Mouse (Mus musculus): ENCODE measurements at regions not wholly inside any gene's neighbourhood (a gene's known extent, or its start where the extent isn't known, plus 50 kb on each side); places are given as distances from the start of the nearest gene placed in this dataset.
A peak's percentile ranks its signal among the peaks of the same experiment; 100 is the strongest.
"Not testable (repeated sequence)": the region's sequence is repeated elsewhere in the genome, so short reads cannot be mapped to it uniquely, and the experiment has no call there.

DNA sequence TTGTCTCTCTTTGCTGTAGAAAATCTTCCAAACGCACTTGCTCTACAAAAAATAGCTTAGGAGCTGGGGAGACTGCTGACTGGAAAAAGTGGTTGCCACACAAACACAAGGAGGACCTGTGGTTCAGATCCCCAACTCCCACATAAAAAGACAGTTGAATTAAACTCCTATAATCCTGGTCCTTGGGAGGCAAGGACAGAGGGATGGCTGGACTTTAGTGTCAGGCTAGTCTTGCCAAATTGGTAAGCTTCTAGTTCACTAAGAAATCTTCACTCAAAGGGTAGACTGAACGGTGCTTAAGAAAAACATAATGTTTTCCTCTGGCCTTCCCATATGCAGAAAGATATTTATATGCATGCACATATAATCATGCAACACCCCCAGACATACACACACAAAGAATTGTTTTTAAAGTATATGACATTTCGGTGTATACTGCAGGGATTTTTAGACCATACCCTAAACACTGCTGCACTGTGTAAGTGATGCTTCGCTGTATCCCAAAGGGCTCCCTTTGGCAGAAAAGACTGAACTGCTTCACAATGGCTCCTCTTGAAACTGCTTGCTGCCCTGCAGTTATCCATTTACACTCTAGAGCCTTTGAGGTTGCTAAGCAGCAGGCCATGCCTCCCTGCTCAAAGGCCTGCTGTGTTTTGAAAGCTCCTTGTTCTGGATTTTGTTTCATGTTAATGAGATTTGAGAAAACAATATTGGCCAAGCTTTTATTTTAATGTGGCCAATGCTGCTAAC, 1299.3 kb downstream of the Zfp704 start:
- no peak for DNase-seq (ENCODE audit: low spot score)

DNA sequence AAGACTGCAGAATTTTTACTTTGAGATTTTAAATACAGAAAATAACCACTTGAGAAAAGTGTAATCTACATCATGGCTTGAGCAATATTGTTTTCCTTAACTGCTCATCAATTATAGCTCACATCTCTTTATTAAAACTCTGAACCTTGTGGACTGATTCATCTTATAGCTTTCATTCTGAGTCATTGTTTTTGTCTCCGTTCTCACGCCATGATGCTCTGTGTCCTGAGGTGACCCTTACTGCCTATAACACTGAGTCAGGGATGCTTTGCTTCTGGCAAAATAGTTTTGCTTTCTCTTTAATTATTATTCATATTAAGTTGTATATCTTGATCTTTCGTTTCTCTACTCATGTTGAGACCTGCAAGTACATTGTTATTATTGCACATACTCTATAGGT, 1302.6 kb downstream of the Zfp704 start:
- no peak for DNase-seq (ENCODE audit: low spot score)

DNA sequence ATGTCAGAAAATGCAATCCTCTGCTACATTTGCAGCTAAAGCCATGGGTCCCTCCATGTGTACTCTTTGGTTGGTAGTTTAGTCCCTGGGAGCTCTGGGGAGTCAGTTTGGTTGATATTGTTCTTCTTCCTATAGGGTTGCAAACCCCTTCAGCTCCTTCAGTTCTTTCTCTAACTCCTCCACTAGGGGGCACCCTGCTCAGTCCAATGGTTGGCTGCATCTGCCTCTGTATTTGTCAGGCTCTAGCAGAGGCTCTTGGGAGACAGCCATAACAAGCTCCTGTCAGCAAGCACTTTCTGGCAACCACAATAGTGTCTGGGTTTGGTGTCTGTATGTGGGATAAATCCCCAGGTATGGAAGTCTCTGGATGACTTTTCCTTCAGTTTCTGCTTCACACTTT, 1305.1 kb downstream of the Zfp704 start:
- DNase-seq (ENCODE audit: low spot score), result no peak

DNA sequence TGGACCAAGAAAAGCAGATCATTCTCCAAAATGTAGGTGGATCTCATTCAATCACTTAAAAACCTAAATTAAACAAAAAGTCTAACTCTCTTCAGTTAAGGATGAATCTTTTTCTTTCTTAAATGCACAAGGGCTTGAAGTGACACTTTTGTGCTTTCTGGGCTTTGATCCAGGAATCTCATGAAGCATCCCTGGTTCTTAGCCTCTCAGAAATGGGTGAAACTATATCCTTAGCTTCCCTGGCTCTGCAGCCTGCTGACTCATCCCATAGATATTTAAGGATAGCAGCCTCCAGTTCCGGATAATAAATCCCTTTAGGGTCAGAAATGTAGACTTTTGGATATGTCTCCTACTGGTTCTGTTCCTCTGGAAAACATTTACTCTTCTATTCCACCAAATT, 1316.8 kb downstream of the Zfp704 start:
- DNase-seq (ENCODE audit: low spot score), result no peak

DNA sequence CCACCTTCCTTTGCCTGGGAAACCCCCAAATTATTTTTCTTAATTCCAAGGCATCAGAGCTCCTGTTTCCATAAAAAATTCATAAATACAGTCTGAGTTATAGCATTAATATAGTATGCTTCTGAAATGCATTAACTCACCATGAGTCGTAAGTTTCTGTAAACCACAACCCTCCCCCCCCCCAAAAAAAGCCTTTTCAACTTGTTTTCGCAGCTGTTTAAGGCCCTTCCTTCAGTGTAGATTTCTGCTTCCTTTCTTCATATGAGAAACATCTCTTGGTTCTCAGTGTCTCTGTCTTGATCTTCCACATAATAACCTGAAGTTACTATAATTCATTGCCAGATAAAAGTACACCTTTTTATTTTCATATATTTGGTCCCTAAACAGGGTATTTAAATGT, 1320.3 kb downstream of the Zfp704 start:
- DNase-seq (ENCODE audit: low spot score), result no peak

DNA sequence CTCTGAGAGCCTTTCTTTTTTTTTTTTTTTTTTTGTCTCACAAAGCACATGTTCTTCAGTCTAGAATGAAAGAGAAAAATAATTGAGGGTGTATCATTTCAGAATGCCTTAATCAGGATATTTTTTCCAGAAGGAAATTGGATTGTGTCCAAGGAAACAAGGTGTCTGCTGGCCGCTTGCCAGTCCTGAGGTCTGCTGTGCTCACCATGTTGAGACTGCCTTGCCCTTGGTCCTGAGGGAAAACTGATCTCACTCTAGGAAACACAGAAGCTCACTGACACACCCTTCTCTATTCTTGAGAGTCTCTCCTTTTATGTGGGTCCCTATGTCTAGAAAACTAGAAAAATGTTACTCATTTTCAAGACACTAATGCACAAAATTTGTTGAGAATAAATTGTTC, 1321.4 kb downstream of the Zfp704 start:
- DNase-seq (ENCODE audit: low spot score), result no peak

DNA sequence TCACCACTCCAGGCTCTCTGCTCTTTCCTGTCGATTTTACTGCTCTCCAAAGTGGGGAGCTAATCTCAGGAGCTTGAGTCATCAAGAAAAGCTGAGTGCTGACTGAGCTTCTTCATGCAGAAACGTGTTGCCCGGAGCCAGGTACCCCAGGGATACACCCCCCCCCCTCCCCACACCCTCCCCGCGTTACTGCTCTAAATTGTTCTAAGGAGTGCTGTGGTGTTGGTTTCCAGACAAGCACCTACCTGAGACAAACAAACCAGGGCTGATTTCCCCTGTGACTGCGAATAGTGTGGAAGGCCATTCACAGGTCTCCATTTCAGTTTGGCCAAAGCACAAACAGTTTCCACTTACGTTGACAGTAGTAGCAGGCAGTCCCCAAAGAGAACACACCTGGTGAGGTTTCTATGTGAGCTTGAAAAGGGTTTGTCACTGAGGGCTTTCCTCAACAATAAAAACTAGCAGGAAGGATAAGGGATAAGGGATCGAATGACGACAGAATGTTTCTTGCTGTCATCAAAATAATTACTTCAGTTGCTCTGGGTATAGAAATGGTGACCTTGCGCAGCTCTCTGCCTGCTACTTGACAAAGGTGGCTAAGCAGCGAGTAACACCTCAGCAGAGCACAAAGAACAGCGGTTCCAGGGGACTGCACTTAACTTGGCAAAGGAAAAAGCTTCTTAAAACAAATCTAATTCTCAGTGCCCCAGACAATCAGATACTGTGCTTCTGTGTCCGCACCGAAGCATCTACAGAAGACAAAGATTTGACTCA, 1325.0 kb downstream of the Zfp704 start:
- DNase-seq (ENCODE audit: low spot score), result no peak

DNA sequence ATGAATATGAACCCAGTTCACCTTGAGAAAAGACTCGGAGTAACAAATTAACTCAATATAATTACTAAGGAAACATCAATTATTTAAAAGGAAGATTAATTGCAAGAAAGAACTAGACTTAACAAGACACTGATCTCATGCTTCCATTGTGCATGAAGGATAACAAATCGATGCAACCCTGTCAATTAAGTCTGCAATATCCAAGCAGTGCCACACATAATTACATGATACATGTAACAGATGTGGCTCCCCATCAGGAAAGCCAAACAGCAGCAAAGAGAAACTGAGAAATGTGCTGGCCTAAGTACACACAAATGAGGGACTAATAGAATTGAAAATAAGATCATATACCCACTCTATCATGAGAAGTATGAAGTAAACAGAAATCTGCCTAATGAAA, 1327.5 kb downstream of the Zfp704 start:
- no peak for DNase-seq (ENCODE audit: low spot score)

DNA sequence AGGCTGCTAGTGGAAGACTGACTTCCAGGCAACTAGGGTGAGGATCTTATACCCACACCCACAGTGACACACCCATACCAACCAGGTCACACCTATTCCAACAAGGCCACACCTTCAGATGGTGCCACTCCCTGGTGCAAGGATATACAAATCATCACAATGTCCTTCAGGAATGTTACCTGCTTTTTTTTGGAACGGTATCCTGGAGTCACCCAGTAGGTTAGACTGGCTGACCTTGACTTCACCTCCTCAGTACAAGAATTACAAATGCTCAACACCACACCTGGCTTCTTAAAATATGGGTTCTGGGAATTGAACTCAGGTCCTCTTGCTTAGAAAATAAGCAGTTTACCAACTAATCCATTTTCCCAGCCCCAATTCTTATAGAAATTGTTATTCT, 1333.2 kb downstream of the Zfp704 start:
- no peak for DNase-seq (ENCODE audit: low spot score)

DNA sequence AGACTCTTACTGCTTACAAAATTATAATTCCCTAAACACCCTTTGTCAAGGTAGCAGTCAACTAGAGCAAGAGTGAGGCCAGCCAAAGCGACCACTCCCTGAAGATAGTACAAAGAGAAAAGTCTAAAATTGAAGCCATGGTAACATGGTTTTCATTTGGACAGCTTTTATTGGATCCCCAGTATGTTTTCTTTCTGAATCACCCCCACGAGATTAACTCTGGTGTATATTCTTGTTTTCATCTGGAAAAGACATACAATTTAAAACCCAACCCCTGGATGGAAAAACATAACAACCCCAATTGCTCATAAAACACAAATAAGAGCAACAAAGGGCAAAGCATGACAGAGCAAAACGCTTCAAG, 1339.0 kb downstream of the Zfp704 start:
- no peak for DNase-seq (ENCODE audit: low spot score)

DNA sequence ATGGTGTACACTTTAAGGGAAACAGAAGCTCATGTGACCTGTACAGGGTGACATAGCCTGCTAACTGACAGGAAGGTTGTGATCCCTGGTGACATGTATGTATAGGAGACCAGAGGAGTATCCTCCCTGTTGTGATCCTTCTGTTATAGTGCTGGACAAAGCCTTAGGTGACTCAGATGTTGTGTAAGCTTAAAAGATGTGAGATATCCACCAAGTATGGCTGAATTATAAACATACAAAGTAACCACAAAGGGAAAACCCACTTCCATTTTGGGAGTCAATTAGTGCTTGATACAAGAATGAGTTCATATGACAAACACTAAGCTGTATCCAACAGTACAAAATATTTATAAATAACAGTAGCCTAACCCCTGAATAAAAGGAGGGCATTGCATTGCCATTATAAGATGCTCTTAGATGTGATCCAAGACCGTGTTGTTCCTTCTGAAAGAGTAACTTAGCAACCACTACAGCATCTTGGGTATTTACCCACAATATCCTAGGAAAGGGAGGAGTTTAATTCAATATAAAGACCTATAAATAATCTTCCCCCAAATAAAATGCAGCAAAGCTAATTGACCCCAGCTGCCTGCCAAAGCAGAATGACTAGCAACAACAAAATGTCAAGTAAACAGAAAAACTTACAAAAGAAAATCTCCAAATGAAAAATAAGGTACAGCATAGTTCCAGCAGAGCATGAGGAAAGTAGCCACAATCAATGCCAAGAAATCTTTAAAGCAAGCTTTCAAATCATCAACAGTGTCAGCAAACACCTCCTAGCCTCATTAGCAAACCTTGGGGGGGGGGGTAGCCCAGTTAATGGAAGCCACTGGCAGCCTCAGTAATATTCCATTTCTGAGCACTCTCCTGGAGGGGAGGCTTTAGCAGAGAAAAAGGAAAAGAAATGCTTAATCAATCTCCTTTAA, 1339.6 kb downstream of the Zfp704 start:
- DNase-seq (ENCODE audit: low spot score), result no peak

DNA sequence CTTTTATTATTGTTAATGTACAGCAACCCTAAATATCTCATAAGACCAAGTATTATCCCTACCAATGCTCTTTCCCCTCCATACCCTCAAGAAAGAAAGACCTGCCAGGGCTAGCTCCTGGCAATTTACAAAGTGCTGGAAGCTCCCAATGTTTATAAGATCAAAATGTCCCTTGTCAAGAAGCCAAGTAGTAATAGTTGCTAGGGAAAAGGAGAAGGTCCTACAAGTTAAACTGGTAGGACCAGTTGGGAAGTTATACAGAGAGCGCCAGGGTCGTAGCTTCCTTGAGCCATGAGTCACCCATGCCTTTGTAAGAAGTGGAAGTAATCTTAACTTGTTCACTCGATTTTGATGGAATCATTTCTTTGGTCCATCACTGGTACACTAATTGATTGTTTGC, 1344.1 kb downstream of the Zfp704 start:
- no peak for DNase-seq (ENCODE audit: low spot score)

DNA sequence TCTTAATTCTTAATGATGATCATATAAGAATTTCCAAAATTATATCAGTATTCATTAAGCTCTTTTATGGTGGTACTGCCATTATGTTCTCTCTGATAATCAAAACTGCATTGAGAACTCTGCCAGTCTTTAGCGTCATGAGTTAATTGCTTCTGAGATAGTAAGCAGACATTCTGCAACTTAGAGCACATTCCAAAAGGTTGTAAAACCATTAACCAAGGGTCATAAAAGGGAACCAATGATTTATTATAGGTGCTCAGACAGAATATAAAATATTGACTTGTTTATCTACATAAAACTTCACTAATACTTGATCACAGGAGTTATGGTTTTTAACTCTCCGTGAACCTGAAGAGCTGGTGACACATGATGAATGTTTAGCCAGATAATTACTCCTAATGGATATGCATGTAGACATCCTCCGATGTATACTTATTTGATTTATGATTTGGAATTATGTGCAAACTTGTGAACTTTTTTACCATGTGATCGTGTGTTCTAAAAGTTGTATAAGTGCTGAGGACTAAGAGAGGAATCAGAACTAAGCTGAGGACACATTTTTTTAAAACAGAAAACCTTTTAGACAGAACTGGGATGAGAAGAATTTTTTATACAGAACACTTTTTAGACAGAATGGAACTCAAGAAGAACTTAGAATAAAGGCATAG, 1345.4 kb downstream of the Zfp704 start:
- DNase-seq (ENCODE audit: low spot score), result no peak

DNA sequence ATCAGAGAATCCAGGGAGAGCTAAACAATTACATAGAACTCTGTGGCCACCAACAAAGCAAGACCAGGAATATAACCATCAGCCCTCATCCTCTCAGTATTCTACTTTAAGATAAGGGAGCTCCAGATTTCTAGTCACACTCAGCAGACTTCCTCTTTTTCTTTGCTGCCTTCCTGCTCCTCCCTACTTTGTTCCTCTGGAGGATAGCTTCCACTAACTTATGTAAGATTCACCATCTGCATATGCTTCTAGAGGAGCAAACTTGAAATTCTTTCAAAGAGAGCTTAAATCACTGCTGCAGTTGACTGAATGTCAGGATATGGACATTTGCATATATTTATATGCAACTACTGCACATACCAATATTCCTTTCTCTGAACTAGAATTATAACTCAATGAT, 1352.6 kb downstream of the Zfp704 start:
- no peak for DNase-seq (ENCODE audit: low spot score)

DNA sequence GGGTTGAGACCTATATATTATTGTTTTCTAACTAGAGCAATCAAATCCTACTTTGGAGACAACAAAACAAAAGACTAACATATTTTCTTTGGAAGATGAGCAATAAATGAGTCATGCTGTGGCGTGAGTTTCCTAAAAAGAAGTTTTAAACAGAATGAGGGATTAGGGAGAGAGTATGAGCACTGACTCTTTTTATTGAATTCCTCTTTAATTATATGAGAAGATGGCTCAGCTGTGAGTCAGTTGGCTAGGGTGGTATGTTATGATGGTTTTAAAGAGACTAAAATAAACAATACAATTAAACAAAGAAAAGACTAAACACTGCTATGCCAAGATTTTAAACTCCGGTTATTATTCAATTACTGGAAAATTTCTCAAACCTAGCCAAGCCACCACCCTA, 1357.6 kb downstream of the Zfp704 start:
- no peak for DNase-seq (ENCODE audit: low spot score)

DNA sequence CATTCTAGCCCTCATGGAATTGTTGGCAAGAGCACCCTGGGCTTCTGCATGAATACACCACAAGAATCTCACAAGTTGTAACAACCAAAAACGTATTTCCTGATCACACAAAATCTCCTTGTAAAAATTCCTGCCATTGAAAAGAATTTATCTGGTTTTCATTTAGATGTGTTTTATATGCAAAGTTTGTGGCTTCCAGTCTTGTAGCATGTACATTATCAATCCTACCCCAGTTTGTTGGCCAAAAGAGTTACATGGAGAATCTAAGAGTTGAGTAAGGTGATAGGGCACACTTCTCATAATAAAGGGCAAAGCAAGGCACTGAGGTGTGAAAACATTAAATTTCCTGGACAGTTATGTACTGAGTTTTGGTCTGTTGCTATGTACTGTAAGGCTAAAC, 1361.0 kb downstream of the Zfp704 start:
- no peak for DNase-seq (ENCODE audit: low spot score)

DNA sequence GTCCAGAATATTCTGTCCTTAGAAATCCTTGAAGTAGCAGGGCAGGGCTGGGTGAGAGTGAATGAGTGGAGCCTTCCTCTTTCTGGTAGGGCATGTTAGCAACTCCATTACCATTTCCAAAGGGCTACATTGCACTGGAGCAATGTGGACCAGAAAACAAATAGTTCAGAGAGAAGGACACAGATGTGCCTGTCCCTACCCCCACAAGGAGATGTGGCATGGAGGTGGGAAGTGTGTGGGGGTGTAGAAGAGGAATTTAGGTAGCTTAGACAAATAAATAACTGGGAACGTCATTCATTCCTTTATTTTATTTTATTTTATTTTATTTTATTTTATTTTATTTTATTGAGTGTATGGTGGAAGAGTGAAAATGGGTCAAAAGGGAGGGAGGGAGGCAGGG, 1364.1 kb downstream of the Zfp704 start:
- DNase-seq (ENCODE audit: low spot score), result peak; percentile 58

DNA sequence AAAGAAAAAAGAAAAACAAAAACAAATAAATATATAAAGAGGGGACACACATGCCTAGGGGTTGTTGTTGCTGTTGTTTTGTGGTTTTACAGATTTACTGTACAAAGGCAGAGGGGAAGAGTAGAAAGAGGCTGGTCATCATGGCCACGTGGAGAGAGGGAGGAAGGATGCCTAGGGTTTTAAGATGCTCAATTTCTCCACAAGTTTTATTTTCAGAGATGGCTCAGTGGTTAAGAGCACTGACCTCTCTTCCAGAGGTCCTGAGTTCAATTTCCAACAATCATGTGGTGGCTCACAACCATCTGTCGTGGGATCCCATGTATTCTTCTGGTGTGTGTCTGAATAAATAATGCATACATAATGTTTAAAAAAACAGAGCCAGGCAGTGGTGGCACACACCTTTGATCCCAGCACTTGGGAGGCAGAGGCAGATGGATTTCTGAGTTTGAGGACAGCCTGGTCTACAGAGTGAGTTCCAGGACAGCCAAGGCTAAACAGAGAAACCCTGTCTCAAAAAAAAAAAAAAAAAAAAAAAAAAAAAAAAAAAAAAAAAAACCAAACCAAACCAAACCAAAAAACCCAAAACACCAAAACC, 1364.6 kb downstream of the Zfp704 start:
- DNase-seq (ENCODE audit: low spot score), result peak; percentile 51

DNA sequence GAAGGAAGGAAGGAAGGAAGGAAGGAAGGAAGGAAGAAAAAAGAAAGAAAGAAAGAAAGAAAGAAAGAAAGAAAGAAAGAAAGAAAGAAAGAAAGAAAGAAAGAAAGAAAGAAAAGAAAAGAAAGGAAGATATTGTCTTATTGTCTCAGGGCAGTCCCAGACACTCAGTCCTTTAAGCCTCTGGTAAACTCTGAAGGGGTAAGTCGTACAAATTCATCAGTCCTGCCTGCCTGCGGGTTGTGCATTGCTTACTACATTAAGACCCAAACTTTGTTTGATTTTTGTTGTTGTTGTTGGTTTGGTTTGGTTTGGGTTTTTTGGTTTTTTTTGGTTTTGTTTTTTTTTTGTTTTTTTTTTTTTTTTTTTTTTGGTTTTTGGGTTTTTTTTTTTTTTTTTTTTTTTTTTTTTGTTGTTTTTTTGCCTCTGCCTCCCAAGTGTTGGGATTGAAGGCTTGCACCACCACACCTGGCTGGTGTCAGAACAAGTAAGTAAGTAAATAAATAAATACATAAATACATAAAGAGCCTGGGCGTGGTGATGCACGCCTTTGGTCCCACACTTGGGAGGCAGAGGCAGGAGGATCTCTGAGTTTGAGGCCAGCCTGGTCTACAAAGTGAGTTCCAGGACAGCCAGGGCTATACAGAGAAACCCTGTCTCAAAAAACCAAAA, 1365.2 kb downstream of the Zfp704 start:
- not testable (repeated sequence) for DNase-seq (ENCODE audit: low spot score)

DNA sequence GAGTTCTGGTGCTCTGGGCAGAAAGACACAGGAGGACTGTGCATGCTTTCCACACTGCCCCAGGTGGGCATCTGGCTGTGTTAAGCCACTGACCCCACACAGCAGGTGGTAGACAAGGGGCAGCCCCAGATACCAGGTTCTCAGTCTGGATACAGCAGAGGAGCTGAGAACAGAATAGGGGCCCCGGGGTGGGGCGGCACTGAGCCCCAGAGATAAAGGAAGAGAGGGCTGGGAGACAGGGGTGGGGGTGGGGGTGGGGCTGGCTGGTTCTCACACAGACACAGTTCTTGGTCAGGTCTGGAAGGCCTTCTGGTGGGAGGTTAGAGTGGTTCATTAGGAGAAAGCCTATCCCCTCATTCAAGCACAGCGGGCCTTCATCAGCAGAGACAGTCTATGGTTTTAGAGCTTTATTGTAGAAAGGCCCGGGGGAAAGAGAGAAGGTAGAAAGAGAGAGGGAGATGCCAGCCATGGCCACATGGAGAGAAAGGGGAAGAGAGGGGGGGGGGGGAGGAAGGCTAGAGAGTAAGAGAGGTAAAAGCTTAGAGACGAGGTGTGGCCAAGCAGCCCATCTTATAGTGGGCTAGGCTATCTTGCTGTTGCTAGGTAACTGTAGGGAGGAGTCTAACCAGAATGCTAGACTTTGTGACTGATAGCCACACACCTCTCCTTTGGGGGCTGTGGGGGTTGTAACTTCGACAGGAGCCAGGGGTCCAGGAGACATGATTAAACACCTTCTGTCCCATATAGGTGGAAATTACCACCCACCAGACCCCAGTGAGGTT, 1403.1 kb downstream of the Zfp704 start:
- DNase-seq (ENCODE audit: low spot score), result no peak

Measured in urinary bladder, postnatal 10 days (tissue).